Mouse (Mus musculus) heart, embryonic 12.5 days (tissue): Measurements from ENCODE around the gene Dpp7. TPM values are rescaled to one million over a fixed set of nuclear protein-coding genes. Genes with fewer than 3 reads are reported as not detected.

Source experiments
- ATAC-seq: fragments of 200-750 bp; cut with Nextera tagmentation; 2 replicates; pipeline ENCODE4 v1.8.0; 2017; ENCODE audit warnings: moderate TSS enrichment, moderate library complexity; ENCODE audit not compliant: insufficient number of reproducible peaks, low FRiP score
- H3K27ac ChIP-seq: fragments of 300-500 bp; sonication (generic); 2 replicates; pipeline ENCODE4 v1.5.1; 2016; ENCODE audit warnings: mild to moderate bottlenecking, moderate library complexity; ENCODE audit not compliant: poor library complexity, severe bottlenecking
- H3K27me3 ChIP-seq: fragments of 300-500 bp; sonication (generic); replicated peaks from 2 replicates; pipeline ENCODE4 v1.6.1; 2016; ENCODE audit warnings: mild to moderate bottlenecking, moderate library complexity
- H3K36me3 ChIP-seq: fragments of 300-500 bp; sonication (generic); 2 replicates; pipeline ENCODE4 v1.6.1; 2016; ENCODE audit warnings: mild to moderate bottlenecking, moderate library complexity
- H3K4me1 ChIP-seq: fragments of 300-500 bp; sonication (generic); replicated peaks from 2 replicates; pipeline ENCODE4 v1.6.1; 2016; ENCODE audit warnings: mild to moderate bottlenecking
- H3K4me2 ChIP-seq: fragments of 300-500 bp; sonication (generic); 2 replicates; pipeline ENCODE4 v1.6.1; 2016; ENCODE audit warnings: mild to moderate bottlenecking, moderate library complexity
- H3K4me3 ChIP-seq: fragments of 300-500 bp; sonication (generic); 2 replicates; pipeline ENCODE4 v1.5.1; 2016; ENCODE audit warnings: mild to moderate bottlenecking
- H3K9ac ChIP-seq: fragments of 300-500 bp; sonication (generic); 2 replicates; pipeline ENCODE4 v1.6.1; 2016; ENCODE audit warnings: mild to moderate bottlenecking, moderate library complexity
- H3K9me3 ChIP-seq: fragments of 300-500 bp; sonication (generic); replicated peaks from 2 replicates; pipeline ENCODE4 v1.6.1; 2016; ENCODE audit warnings: mild to moderate bottlenecking, moderate library complexity
- WGBS: fragments of 180-500 bp; shearing (Covaris S2); methylation state at CpG from one replicate; pipeline ENCODE4 v1.1.7; 2016; 5-methylcytosine and 5-hydroxymethylcytosine counted together
- polyA plus RNA-seq: library from polyadenylated mRNA; unstranded; fragments of >200 nt; fragmentation: Nextera tagmentation; extraction: Ambion mirVana; gene quantifications from 2 replicates; pipeline ENCODE4 v1.2.1, GENCODE M21; 2016

The Dpp7 gene
- 11.3 TPM in 2 replicates for polyA plus RNA-seq

DNA sequence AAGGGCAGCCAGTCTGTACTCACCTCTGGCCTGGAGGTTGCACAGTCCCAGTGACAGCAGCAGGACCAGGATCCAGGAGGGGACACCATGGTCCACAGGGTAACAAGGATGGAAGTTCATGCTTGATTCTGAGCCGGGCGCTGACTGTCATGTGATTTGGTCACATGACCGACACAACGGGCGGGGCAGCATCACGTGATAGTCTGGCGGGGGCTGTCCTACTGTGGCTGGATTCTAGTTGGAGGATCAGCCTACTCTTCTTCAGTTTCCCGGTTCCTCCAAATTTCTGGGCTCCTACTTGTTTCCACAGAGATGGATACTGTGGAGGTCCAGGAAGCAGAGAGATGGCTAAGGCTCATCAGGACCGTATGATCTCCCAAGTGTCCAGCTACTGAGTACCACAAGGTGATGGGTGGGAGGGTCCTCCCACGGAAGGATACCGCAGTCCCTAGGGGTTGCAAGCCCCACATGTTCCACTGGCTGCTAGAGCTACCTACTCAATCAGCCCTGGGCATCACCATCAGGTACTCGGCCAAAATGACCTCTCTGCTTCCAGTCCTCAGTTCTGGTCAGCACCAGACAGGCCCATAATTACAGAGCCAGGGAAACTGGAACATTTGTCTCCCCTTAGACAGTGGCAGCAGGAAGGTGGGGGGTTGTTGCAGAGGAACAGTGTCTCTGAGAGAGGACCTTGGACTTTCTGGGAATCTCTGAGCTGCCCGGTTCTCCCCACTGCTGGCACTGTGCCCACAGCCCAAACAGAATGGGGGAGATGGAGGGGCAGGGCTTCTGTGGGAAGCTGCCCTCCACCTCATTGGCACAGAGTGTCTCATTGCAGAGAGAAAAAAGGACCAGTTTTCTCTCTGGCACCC lies at the start of gene Dpp7:
TSS of gene Dpp7 (minus strand) at position 152 of the 872 bp plus-strand sequence.
- peak within 1 kb of the TSS; percentile 70 for H3K9ac ChIP-seq
- H3K36me3 ChIP-seq = peaks cover 22% of the 10 kb centered on the region
- peak within 1 kb of the TSS; percentile 81 for H3K4me2 ChIP-seq
- H3K4me1 ChIP-seq = peaks cover 14% of the 10 kb centered on the region
- peak within 1 kb of the TSS; percentile 57 for H3K4me3 ChIP-seq
- no peak within 1 kb of the TSS for H3K27ac ChIP-seq
- whole genome bisulfite sequencing = 6% methylated on average over 13 of the region's 13 CpGs
- H3K9me3 ChIP-seq = no peaks in the 10 kb centered on the region
- ATAC-seq = peak; percentile 87
- no peaks in the 10 kb centered on the region for H3K27me3 ChIP-seq

DNA sequence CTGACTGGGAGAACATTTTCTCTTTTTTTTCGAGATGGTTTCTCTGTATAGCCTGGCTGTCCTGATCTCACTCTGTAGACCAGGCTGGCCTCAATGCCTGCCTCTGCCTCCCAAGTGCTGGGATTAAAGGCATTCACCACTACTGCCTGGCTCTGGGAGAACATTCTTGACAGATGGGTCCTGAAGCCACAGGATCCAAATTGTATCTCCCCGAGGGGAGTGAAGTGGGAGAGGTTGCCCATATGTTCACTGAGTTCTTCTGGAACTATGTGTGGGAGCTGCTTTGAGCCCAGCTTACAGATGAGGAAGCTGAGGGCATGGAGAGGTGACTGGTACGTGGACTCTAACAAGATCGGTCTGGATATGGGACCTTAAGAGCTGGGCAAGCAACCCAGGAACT lies 47.8 kb upstream of the Dpp7 start:
- H3K4me1 ChIP-seq = peaks cover 6% of the 10 kb centered on the region; the same call in 1 of the 2 replicates
- H3K4me2 ChIP-seq = peak overlapping the region; percentile 63
- no peaks in the 10 kb centered on the region for H3K9me3 ChIP-seq
- H3K36me3 ChIP-seq = no peaks in the 10 kb centered on the region
- 0 out of 2 replicates have a peak overlapping the region, but pooled peaks have one; percentile 62 for H3K9ac ChIP-seq
- ATAC-seq = no peak
- WGBS = 68% methylated on average over 4 of the region's 4 CpGs
- H3K4me3 ChIP-seq = peak overlapping the region; percentile 50; the same call in 1 of the 2 replicates
- H3K27me3 ChIP-seq = peaks cover 91% of the 10 kb centered on the region
- no peak overlapping the region for H3K27ac ChIP-seq

DNA sequence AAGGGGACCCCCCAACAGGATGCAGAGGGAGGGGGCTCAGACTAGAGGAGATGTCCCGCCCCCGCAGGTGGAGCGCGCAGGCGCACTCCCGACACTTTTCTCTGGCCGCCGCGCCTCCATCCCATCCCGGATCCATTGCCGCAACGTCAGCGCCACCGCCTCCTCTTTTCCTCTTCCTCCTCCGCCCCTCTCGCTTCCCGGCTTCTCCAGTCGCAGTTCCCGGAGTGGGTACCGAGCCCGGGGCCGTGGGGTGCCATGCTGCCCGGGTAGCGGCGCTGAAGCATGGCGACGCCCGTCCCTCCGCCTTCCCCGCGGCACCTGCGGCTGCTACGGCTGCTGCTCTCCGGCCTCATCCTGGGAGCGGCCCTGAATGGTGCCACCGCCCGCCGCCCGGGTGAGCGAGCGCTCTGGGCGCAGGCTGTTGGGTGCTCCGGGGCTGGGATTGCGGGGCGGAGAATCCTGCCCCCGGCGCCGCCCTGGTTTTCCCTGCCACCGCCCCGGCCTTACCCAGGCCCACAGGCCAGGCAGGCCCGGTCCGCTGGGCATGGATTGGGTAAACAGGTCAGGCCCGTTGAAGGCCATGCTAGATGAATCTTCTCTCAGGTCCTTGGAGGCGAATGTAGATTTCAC lies 46.9 kb upstream of the Dpp7 start:
- ATAC-seq = peak; percentile 40
- 2% methylated on average over 54 of the region's 54 CpGs for WGBS
- Histone ChIP-seq H3K4me1 (peaks cover 6% of the 10 kb centered on the region; the same call in 1 of the 2 replicates), H3K27me3 (peaks cover 94% of the 10 kb centered on the region), H3K9ac (peak overlapping the region; percentile 62), H3K9me3 (no peaks in the 10 kb centered on the region), H3K4me3 (peak overlapping the region; percentile 50), H3K4me2 (peak overlapping the region; percentile 63), H3K36me3 (no peaks in the 10 kb centered on the region), H3K27ac (no peak overlapping the region)

DNA sequence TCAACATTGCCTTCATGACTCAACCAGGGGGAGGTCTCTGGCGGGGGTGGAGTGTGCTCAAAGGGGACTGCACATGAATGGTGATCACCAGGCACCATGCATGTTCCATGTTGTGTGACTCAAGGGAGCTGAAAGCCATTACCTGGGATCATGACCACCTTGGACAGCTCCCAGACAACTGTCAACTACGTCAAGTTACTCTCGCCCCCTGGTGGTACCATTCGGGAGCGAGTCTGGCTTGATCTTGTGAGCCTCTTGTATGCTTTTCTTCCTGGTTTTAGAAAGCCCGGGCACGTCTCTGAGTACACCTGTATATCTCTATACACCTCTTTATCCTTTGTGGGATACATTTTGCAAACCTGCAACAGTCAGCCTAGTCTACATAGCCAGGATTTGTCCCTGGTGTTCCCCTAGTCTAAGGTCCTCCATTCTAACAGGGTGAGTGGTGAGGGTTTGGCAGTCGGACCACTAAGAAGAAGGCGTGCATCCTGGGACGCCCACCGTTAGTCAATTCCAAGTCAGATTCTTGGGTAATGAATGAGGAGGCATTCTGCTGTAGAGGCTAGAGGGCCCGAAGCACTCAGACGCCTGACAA lies 46.3 kb upstream of the Dpp7 start:
- H3K27me3 ChIP-seq = peaks cover 95% of the 10 kb centered on the region
- peak overlapping the region; percentile 50 for H3K4me3 ChIP-seq
- H3K9ac ChIP-seq = peak overlapping the region; percentile 62; the same call in 1 of the 2 replicates
- WGBS = under 1% methylated on average over 13 of the region's 13 CpGs
- no peaks in the 10 kb centered on the region for H3K9me3 ChIP-seq
- no peak overlapping the region for H3K27ac ChIP-seq
- peaks cover 6% of the 10 kb centered on the region; the same call in 1 of the 2 replicates for H3K4me1 ChIP-seq
- peak overlapping the region; percentile 63 for H3K4me2 ChIP-seq
- peak; percentile 13; the same call in 1 of the 2 replicates for ATAC-seq
- H3K36me3 ChIP-seq = no peaks in the 10 kb centered on the region

DNA sequence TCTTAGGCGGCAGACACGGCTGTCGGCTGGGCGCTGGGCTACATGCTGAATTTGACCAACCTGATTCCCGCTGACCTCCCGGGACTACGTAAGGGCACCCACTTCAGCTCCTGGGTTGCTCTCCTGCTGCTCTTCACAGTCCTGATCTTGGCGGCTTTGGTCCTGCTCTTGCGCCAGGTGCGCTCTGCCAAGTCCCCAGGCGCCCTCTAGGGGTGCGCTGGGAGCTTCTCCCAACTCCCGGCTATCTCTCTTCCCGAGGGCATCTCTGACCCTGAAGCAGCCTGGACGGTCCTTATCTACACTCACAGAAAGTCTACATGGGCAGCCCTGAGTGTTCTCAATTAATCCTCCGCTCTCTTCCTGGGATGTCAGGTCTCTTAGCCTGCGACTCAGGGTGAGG lies 44.6 kb upstream of the Dpp7 start:
- Histone ChIP-seq H3K9me3 (no peaks in the 10 kb centered on the region), H3K27me3 (peaks cover 96% of the 10 kb centered on the region), H3K4me1 (peaks cover 12% of the 10 kb centered on the region), H3K4me2 (peak overlapping the region; percentile 35; the same call in 1 of the 2 replicates), H3K9ac (no peak overlapping the region), H3K27ac (no peak overlapping the region), H3K4me3 (peak overlapping the region; percentile 9; the same call in 1 of the 2 replicates), H3K36me3 (no peaks in the 10 kb centered on the region)
- no peak for ATAC-seq
- WGBS = 3% methylated on average over 17 of the region's 17 CpGs

DNA sequence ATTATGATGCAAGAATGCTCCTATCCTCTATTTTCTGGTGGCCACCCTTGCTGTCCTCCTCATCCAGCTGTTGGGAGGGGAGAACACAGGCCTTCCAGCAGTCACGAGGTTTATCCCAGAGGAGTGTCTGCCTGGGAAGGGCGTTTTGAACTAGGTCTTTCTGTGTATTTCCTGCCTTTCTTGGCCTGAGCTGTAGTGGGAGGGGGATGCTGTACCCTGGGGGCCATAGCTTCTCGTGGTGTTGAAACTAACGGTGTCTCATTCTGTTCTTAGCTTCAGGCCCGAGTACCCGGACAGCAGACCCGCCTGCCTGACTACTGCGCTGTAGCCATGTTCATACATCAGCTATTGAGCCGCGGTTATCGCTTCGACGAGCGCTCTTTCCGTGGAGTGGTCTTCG lies 44.1 kb upstream of the Dpp7 start:
- H3K4me2 ChIP-seq = peak overlapping the region; percentile 35; the same call in 1 of the 2 replicates

DNA sequence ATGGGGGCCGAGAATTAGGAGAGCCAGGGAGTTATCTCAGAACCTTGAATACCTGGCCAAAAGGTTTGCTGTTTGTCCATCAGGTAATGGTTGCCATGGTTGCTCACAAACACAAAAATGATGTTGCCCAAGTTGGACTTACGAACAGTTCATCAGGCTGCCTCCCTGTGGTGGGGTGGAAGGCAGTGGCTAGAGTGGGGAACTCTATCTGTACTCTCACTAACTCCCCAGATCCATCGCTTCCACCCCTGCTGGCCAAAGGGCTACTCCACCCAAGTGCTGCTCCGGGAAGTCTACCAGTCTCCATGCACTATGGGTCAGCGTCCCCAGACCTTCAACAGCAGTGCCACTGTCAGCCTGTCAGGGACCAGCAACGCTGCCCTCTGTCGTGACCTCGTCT lies 42.9 kb upstream of the Dpp7 start, which contains the start of gene Npdc1:
TSS of gene Npdc1 (plus strand) at position 301 of the 400 bp plus-strand sequence.
- peaks cover 99% of the 10 kb centered on the region for H3K27me3 ChIP-seq
- H3K27ac ChIP-seq = no peak within 1 kb of the TSS
- ATAC-seq = no peak
- H3K4me2 ChIP-seq = no peak within 1 kb of the TSS
- H3K36me3 ChIP-seq = no peaks in the 10 kb centered on the region
- no peak within 1 kb of the TSS for H3K9ac ChIP-seq
- H3K9me3 ChIP-seq = no peaks in the 10 kb centered on the region
- H3K4me3 ChIP-seq = no peak within 1 kb of the TSS
- WGBS = 49% methylated on average over 8 of the region's 8 CpGs
- peaks cover 29% of the 10 kb centered on the region for H3K4me1 ChIP-seq

More for the DNA sequence above, 44.1 kb upstream of the Dpp7 start:
- no peak overlapping the region for H3K9ac ChIP-seq
- H3K27me3 ChIP-seq = peaks cover 96% of the 10 kb centered on the region
- H3K27ac ChIP-seq = no peak overlapping the region
- 24% methylated on average over 16 of the region's 16 CpGs for WGBS
- no peaks in the 10 kb centered on the region for H3K36me3 ChIP-seq
- no peak for ATAC-seq
- H3K9me3 ChIP-seq = no peaks in the 10 kb centered on the region
- peaks cover 16% of the 10 kb centered on the region for H3K4me1 ChIP-seq
- peak overlapping the region; percentile 9; the same call in 1 of the 2 replicates for H3K4me3 ChIP-seq

DNA sequence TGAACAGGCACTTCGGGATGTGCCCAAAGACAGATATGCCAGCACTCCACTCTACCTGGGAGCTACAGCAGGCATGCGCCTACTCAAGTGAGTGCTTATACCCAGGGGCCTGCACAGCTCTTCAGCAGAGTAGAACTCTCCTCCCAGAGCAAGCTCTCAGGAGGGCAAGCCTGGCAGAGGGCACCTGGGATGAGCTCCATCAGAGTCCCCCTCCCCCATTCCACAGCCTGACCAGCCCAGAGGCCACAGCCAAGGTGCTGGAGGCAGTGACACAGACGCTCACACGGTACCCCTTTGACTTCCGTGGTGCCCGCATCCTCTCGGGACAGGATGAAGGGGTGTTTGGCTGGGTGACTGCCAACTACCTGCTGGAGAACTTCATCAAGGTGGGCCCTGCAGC lies 41.9 kb upstream of the Dpp7 start:
- peaks cover 29% of the 10 kb centered on the region for H3K4me1 ChIP-seq
- no peaks in the 10 kb centered on the region for H3K9me3 ChIP-seq
- no peak overlapping the region for H3K9ac ChIP-seq
- 84% methylated on average over 7 of the region's 7 CpGs for WGBS
- H3K36me3 ChIP-seq = no peaks in the 10 kb centered on the region
- peaks cover 97% of the 10 kb centered on the region for H3K27me3 ChIP-seq
- H3K27ac ChIP-seq = no peak overlapping the region
- ATAC-seq = no peak
- H3K4me3 ChIP-seq = no peak overlapping the region
- H3K4me2 ChIP-seq = no peak overlapping the region

DNA sequence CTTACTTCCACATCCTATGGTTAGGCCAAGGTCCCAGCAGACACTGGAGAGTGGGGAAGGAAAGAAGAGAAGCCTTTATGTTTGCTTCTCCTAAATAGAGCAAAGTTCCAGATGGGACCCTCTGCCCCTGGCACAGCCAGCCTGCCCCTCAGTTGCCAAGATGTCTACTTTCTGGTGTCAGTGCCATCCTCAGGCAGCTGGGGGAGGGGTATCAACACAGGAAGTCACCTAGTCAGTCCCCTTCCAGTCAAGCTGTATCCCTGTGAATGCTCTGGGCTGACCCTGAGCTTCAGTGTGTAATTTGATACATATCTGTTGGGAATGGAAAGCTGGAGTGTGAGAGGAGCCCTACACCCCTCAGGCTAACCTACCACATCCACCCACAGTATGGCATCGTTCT lies 40.9 kb upstream of the Dpp7 start:
- Histone ChIP-seq H3K4me3 (no peak overlapping the region), H3K9ac (no peak overlapping the region), H3K4me1 (peaks cover 29% of the 10 kb centered on the region), H3K27ac (no peak overlapping the region), H3K27me3 (peaks cover 98% of the 10 kb centered on the region), H3K4me2 (no peak overlapping the region), H3K36me3 (no peaks in the 10 kb centered on the region), H3K9me3 (no peaks in the 10 kb centered on the region)
- WGBS = 48% methylated on average over 1 of the region's 1 CpGs
- ATAC-seq = no peak

DNA sequence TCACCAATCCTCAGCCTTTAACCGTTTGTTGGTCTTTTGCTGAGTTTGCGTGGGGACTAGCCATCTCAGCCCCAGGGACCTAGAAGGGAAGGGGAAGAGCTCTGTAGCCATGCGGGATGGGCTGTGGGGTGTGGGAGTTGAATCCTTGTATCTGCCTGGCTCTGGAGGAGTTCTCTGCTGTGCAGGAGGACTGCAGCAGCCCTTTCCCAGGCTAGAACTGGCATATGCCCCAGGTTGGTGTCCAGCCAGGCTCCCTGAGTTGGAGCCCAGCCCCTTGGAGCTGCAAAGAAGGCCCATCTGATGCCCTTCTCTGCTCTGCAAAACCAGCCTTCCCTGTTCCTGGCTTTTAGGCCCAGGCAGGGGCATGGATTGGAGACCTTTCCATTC lies 40.4 kb upstream of the Dpp7 start:
- Histone ChIP-seq H3K4me1 (peaks cover 29% of the 10 kb centered on the region), H3K27me3 (peaks cover 95% of the 10 kb centered on the region), H3K27ac (no peak overlapping the region), H3K9me3 (no peaks in the 10 kb centered on the region), H3K4me2 (peak overlapping the region; percentile 81; the same call in 1 of the 2 replicates), H3K36me3 (no peaks in the 10 kb centered on the region), H3K4me3 (peak overlapping the region; percentile 45), H3K9ac (no peak overlapping the region)
- WGBS = 40% methylated on average over 3 of the region's 3 CpGs
- ATAC-seq = no peak
